Mouse (Mus musculus): Measurements from ENCODE around the gene Gba. TPM values are rescaled to one million over a fixed set of nuclear protein-coding genes. Genes with fewer than 3 reads are reported as not detected.

Gene Gba
- polyA plus RNA-seq, 1 experiment, result 56.3 TPM

- TF ChIP-seq POLR2A (IDR thresholded peaks at IDR 0.05; ENCODE audit: borderline replicate concordance, extremely low read depth, insufficient read depth, insufficient read length, poor library complexity, severe bottlenecking) (peak; percentile 18; the same call in 1 of the 2 replicates), CTCF (IDR thresholded peaks at IDR 0.05; ENCODE audit: borderline replicate concordance, extremely low read depth, insufficient read depth, insufficient read length) (no peak)
- DNase-seq (ENCODE audit: low read depth), result peak; percentile 96
These were observed 42.4 kb downstream of the Gba start for GRCm38 (mm10) chr3:89244982-89245687.

DNA sequence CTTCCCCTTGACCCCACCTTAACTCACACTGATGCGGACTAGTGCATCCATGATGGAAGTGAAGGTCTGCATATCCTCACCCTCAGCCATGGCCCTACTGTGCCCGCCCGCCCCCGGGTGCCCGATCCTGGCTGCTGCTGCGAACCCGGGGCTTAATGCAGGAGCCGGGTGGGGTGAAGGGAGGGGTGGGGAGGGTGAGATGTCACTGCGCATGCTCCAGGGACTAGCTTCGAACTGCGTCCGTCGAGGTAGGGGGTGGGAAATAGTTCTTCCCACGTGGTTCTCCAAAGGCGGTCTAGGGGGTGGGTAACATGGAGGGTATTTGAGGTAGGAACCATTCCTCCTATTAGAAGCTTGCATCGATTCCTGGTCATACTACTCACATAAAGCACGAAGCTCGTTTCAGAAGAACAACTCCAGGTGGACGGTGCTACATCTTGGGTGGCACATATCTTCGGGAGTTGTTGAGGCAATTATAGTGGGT, 43.0 kb downstream of the Gba start, which contains the start of gene Krtcap2:
Krtcap2 (plus strand) TSS at position 279 of the 484 bp plus-strand sequence.
- no peak for TF ChIP-seq CTCF (IDR thresholded peaks at IDR 0.05; ENCODE audit: borderline replicate concordance, extremely low read depth, insufficient read depth, insufficient read length)
- TF ChIP-seq POLR2A (IDR thresholded peaks at IDR 0.05; ENCODE audit: borderline replicate concordance, extremely low read depth, insufficient read depth, insufficient read length, poor library complexity, severe bottlenecking), result no peak
- peak; percentile 94 for DNase-seq (ENCODE audit: low read depth)

DNA sequence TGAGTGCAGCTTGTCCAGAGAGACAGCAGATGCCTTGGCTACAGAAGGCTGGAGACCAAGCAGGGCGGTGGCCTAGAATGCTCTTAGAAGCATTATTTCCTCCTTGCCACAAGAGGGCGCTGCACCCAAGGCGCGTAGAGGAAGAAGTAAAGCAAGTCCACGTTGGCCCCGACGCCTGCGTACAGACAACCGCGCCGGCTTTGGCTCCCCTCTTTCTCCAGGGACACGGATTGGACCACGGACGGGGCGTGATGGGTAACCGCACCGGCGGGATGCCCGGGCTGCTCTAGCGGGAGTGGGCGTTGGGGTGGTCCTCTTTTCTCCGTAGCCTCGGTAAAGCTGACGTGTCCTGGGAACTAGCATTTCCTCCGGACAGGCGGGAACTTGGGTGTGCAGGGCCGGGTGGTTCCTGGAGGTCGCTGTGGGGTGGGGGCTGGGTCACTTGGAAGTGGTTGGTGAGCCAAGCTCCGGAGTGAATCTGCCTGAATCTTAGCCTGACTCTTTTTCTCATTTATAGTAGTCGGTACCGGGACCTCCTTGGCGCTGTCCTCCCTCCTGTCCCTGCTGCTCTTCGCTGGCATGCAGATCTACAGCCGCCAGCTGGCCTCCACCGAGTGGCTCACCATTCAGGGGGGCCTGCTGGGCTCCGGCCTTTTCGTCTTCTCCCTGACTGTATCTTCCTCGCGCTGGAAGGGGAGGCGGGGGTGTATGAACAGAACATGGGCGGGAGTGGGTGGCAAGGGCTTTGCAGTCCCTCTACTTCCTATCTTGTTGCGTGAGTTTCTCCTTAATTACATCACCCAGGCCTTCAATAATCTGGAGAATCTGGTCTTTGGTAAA, 43.8 kb downstream of the Gba start, which contains the start of gene Trim46:
Trim46 (minus strand) TSS at position 49 of the 840 bp plus-strand sequence.
- DNase-seq (ENCODE audit: low read depth), result peak; percentile 97
- TF ChIP-seq POLR2A (IDR thresholded peaks at IDR 0.05; ENCODE audit: borderline replicate concordance, extremely low read depth, insufficient read depth, insufficient read length, poor library complexity, severe bottlenecking) (peak; percentile 18; the same call in 1 of the 2 replicates), CTCF (IDR thresholded peaks at IDR 0.05; ENCODE audit: borderline replicate concordance, extremely low read depth, insufficient read depth, insufficient read length) (peak; percentile 96)

GRCm38 (mm10) chr3:89247466-89247865, 44.7 kb downstream of the Gba start:
- no peak for DNase-seq (ENCODE audit: low read depth)

DNA sequence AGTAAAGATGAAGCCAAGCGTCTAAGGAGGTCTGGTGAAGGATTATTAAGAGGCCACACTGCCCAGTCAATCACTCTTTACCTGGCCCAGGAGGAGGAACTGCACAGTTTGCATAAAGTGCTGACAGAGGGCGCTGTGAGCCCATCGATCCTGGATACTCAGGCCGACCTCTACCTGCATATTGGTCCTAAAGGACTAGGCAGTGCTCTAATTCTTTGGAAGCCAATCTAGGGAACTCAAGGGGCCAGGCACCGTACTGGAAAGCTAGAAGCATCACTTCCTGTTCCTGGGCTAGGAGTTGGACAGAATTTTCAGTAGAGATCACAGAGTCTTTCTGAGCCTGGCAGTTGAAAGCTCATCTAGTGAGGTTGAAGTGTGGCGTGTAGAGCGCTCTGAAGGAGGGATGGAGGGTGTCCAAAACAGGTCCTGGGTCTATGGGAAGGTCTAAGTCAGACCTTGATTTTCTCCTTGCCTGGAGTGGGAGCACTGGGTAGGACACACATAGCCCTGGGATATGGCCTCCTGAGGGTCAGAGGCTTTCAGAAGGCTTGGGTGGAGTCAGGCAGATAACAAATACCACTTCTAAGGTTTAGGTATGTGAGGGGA, 47.8 kb downstream of the Gba start:
- TF ChIP-seq POLR2A (IDR thresholded peaks at IDR 0.05; ENCODE audit: borderline replicate concordance, extremely low read depth, insufficient read depth, insufficient read length, poor library complexity, severe bottlenecking), result no peak
- TF ChIP-seq CTCF (IDR thresholded peaks at IDR 0.05; ENCODE audit: borderline replicate concordance, extremely low read depth, insufficient read depth, insufficient read length), result peak; percentile 63
- DNase-seq (ENCODE audit: low read depth), result peak; percentile 62

More at GRCm38 (mm10) chr3:89247466-89247865, 44.7 kb downstream of the Gba start:
- no peak for TF ChIP-seq CTCF (IDR thresholded peaks at IDR 0.05; ENCODE audit: borderline replicate concordance, extremely low read depth, insufficient read depth, insufficient read length)
- no peak for TF ChIP-seq POLR2A (IDR thresholded peaks at IDR 0.05; ENCODE audit: borderline replicate concordance, extremely low read depth, insufficient read depth, insufficient read length, poor library complexity, severe bottlenecking)

DNA sequence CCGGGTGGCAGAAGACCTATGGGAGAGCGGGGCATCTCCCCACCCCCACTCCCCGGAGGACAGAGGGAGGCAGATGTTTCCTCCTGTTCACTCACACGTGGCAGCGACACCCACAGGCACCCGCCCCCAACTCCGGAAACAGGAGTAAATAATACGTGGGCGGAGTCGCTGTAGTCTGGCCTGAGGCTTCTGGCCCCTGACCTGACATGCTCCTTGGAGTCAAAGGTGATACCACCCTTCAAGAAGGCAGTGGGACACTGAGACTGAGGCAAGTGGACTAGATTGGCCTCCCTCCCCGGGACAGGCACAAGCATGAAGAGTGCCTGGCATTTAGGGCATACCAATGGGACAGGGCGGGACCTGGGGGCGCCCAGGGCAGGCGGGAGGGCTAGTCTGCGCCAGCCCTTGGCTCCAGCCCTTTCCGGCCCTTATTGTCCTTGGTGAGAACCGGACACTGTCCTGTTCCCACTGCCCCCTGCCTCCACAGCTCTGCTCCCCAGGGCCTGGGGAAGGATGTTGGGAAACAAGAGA, 48.7 kb downstream of the Gba start:
- DNase-seq (ENCODE audit: low read depth), result no peak
- TF ChIP-seq CTCF (IDR thresholded peaks at IDR 0.05; ENCODE audit: borderline replicate concordance, extremely low read depth, insufficient read depth, insufficient read length) (no peak), POLR2A (IDR thresholded peaks at IDR 0.05; ENCODE audit: borderline replicate concordance, extremely low read depth, insufficient read depth, insufficient read length, poor library complexity, severe bottlenecking) (no peak)

GRCm38 (mm10) chr3:89254994-89255393, 52.3 kb downstream of the Gba start:
- TF ChIP-seq CTCF (IDR thresholded peaks at IDR 0.05; ENCODE audit: borderline replicate concordance, extremely low read depth, insufficient read depth, insufficient read length) (no peak), POLR2A (IDR thresholded peaks at IDR 0.05; ENCODE audit: borderline replicate concordance, extremely low read depth, insufficient read depth, insufficient read length, poor library complexity, severe bottlenecking) (no peak)

GRCm38 (mm10) chr3:89256177-89256576, 53.4 kb downstream of the Gba start:
- TF ChIP-seq CTCF (IDR thresholded peaks at IDR 0.05; ENCODE audit: borderline replicate concordance, extremely low read depth, insufficient read depth, insufficient read length), result no peak
- no peak for TF ChIP-seq POLR2A (IDR thresholded peaks at IDR 0.05; ENCODE audit: borderline replicate concordance, extremely low read depth, insufficient read depth, insufficient read length, poor library complexity, severe bottlenecking)
- no peak for DNase-seq (ENCODE audit: low read depth)

More at GRCm38 (mm10) chr3:89254994-89255393, 52.3 kb downstream of the Gba start:
- no peak for DNase-seq (ENCODE audit: low read depth)

Other genes starting within 250 kb of the Gba start
- gene Rusc1, start 109.6 kb upstream of the Gba start, polyA plus RNA-seq (2012; rRNA removed), result 131 and 149 TPM in 2 replicates
- 0.03 and 0.05 TPM in 2 replicates for gene Gm43738, start 101.8 kb upstream of the Gba start, polyA plus RNA-seq (2012; rRNA removed)
- 169 and 202 TPM in 2 replicates for gene Fdps, start 101.0 kb upstream of the Gba start, polyA plus RNA-seq (2012; rRNA removed)
- 0.14 and 0.21 TPM in 2 replicates for gene Pklr, start 66.8 kb upstream of the Gba start, polyA plus RNA-seq (2012; rRNA removed)
- 61.6 and 68.6 TPM in 2 replicates for gene Hcn3, start 42.7 kb upstream of the Gba start, polyA plus RNA-seq (2012; rRNA removed)
- gene Clk2, start 38.1 kb upstream of the Gba start, polyA plus RNA-seq (2012; rRNA removed), result 103 and 123 TPM in 2 replicates
- 132 and 139 TPM in 2 replicates for gene Scamp3, start 25.5 kb upstream of the Gba start, polyA plus RNA-seq (2012; rRNA removed)
- 69.1 and 73.8 TPM in 2 replicates for gene Fam189b, start 19.8 kb upstream of the Gba start, polyA plus RNA-seq (2012; rRNA removed)
- gene Thbs3, start 12.3 kb downstream of the Gba start, polyA plus RNA-seq (2012; rRNA removed), result 117 and 168 TPM in 2 replicates
- gene Mtx1, start 24.2 kb downstream of the Gba start, polyA plus RNA-seq (2012; rRNA removed), result 146 and 201 TPM in 2 replicates
- gene Muc1, start 26.1 kb downstream of the Gba start, polyA plus RNA-seq (2012; rRNA removed), result 9.3 and 10.0 TPM in 2 replicates
- gene Krtcap2, start 43.0 kb downstream of the Gba start, polyA plus RNA-seq (2012; rRNA removed), result 86.7 and 106 TPM in 2 replicates
- gene Trim46, start 43.4 kb downstream of the Gba start, polyA plus RNA-seq (2012; rRNA removed), result 131 and 144 TPM in 2 replicates
- 145 and 269 TPM in 2 replicates for gene Dpm3, start 56.4 kb downstream of the Gba start, polyA plus RNA-seq (2012; rRNA removed)
- 41.4 and 71.8 TPM in 2 replicates for gene Slc50a1, start 67.6 kb downstream of the Gba start, polyA plus RNA-seq (2012; rRNA removed)
- gene Efna1, start 78.2 kb downstream of the Gba start, polyA plus RNA-seq (2012; rRNA removed), result 11.2 and 12.0 TPM in 2 replicates
- gene Efna3, start 120.0 kb downstream of the Gba start, polyA plus RNA-seq (2012; rRNA removed), result 59.4 and 60.3 TPM in 2 replicates
- gene Efna4, start 135.1 kb downstream of the Gba start, polyA plus RNA-seq (2012; rRNA removed), result 12.6 and 22.9 TPM in 2 replicates
- 63.6 and 75.5 TPM in 2 replicates for gene Adam15, start 147.1 kb downstream of the Gba start, polyA plus RNA-seq (2012; rRNA removed)
- gene Dcst2, start 159.0 kb downstream of the Gba start, polyA plus RNA-seq (2012; rRNA removed), result 0.38 and 0.57 TPM in 2 replicates
- gene Dcst1, start 162.3 kb downstream of the Gba start, polyA plus RNA-seq (2012; rRNA removed), result 0.04 TPM in 1 of 2 replicates, not detected in the other
- gene Zbtb7b, start 191.8 kb downstream of the Gba start, polyA plus RNA-seq (2012; rRNA removed), result 2.4 and 2.8 TPM in 2 replicates
- 4.6 and 5.2 TPM in 2 replicates for gene Lenep, start 199.9 kb downstream of the Gba start, polyA plus RNA-seq (2012; rRNA removed)
- gene Flad1, start 208.9 kb downstream of the Gba start, polyA plus RNA-seq (2012; rRNA removed), result 39.4 and 53.9 TPM in 2 replicates
- 79.8 and 129 TPM in 2 replicates for gene Cks1b, start 215.5 kb downstream of the Gba start, polyA plus RNA-seq (2012; rRNA removed)
- 29.5 and 30.2 TPM in 2 replicates for gene Shc1, start 215.5 kb downstream of the Gba start, polyA plus RNA-seq (2012; rRNA removed)
- 71.6 and 90.9 TPM in 2 replicates for gene Pygo2, start 227.3 kb downstream of the Gba start, polyA plus RNA-seq (2012; rRNA removed)
- 9.5 and 13.6 TPM in 2 replicates for gene Pbxip1, start 233.8 kb downstream of the Gba start, polyA plus RNA-seq (2012; rRNA removed)

All from brain, embryonic 14.5 days (tissue).